Mouse (Mus musculus) megakaryocyte, embryonic 14.5 days (primary cell): ENCODE data around the gene Tmem37.

Experiments used
- FLI1 ChIP-seq: IDR thresholded peaks from 2 replicates; pipeline ENCODE4 v1.6.1; 2012; ENCODE audit warnings: low read length, inconsistent platforms, mixed read lengths
- GATA1 ChIP-seq: IDR thresholded peaks from 3 replicates; pipeline ENCODE4 v1.6.1; 2012; ENCODE audit warnings: mixed read lengths, low read length, inconsistent platforms, borderline replicate concordance

GRCm38 (mm10) chr1:120094920-120095319 lies 21.0 kb upstream of the Tmem37 start:
- TF ChIP-seq GATA1 (no peak), FLI1 (no peak)
